Mouse (Mus musculus) kidney, adult 2 months (tissue): ENCODE measurements at regions not wholly inside any gene's neighbourhood (a gene's known extent, or its start where the extent isn't known, plus 50 kb on each side); places are given as distances from the start of the nearest gene placed in this dataset.

Source experiments
- CTCF ChIP-seq: fragments of 200-500 bp; conservative IDR thresholded peaks from 2 replicates; pipeline ENCODE4 v1.5.1; 2011; ENCODE audit warnings: low read depth, mild to moderate bottlenecking, control low read depth, low read length, moderate library complexity, mixed read lengths; ENCODE audit not compliant: insufficient read depth, insufficient read length
- POLR2A ChIP-seq: fragments of 200-500 bp; IDR thresholded peaks from one replicate; pipeline ENCODE4 v1.6.1; 2011; ENCODE audit warnings: low read depth, low read length, control low read depth

DNA sequence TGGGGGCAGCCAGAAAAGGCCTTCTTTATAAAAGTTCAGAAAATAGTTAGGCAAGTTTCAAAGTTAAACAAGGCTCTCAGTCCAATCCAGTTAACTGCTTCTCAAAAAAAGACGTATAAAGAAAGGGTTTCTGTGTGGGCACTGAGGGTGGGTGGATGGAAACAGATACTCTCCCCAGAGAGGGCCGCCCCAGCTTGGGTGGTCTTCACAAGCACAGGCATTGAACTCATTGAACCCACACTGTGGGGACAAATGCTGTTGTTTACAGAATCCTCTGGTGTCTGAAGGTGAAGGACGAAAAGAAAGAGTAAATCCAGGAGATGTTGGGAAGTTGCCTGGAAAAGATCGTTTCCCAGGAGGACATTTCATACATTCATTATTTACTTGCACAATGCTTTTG is 253.9 kb downstream of the Trib2 start:
- TF ChIP-seq CTCF (no peak), POLR2A (no peak)
